Mouse (Mus musculus) cerebellum, adult 2 months (tissue): ENCODE results near the gene Gm49380.
A peak's percentile ranks its signal among the peaks of the same experiment; 100 is the strongest.

ENCODE experiments used
- CTCF ChIP-seq: fragments of 200-500 bp; IDR thresholded peaks from 2 replicates; pipeline ENCODE4 v1.5.1; 2011; ENCODE audit warnings: low read depth, mild to moderate bottlenecking, control low read depth, low read length, moderate library complexity, borderline replicate concordance; ENCODE audit not compliant: insufficient read depth
- POLR2A ChIP-seq: fragments of 200-500 bp; IDR thresholded peaks from 2 replicates; pipeline ENCODE4 v1.6.1; 2011; ENCODE audit warnings: low read length, control low read depth, borderline replicate concordance; ENCODE audit not compliant: insufficient read depth

DNA sequence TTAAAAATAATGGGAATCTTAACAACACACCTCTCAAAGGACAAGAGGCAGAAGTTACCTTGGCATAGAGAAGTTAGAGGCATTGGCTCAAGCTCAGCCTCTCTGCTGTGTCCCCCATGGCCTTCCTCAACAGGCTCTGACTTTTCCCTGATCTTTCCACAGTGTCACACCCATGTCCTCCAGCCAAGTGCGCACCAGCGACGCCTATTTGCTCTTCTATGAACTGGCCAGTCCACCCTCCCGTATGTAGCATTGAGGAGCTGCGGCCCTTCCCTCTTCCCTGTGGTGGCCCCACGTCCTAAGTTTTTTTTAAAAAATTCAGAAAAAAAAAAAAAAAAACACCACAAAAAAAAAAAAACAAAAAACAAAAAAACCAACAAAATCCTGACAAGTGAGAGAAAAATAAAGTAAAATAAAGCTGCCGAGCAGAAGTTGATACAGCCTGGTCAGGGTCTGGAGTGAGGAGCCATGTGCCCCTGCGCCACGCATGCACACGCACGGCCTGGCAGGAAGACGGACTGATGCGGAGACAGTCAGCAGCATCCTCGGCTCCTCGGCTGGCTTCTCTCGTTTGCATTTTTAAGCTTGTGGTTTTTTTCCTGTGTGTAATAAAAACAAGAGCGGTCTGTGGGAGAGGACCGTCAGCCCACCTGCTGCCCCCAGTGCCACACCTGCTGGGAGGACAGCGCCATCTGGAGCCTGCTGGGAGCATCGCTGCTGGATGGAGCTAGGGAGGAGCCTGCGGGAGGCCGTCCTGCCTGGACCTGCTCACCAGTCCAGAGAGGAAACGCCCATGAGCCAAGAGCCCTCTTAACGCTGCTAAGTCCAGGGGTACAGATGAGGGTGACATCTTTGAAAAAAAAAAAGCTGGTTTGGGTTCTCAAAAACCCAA, 19.4 kb downstream of the Gm49380 start:
- no peak for TF ChIP-seq POLR2A
- TF ChIP-seq CTCF = peak; percentile 89
